Comparison of ENCODE assay signal across 8 mouse cellular contexts in genomic region chr2:136679280-136680221, GRCm38 (mm10). TPM values are rescaled to one million over a fixed set of nuclear protein-coding genes. Genes with fewer than 3 reads are reported as not detected.
DNase-seq lines count a peak whose midpoint lies in the region; ATAC-seq and TF ChIP-seq lines count a peak whose summit lies in the region.

No protein-coding gene starts in this region.

- H3K9me3 ChIP-seq in hindbrain, embryonic 14.5 days (ENCODE audit: control insufficient read depth, low read length), result no peaks in the 10 kb centered on the region
- H3K9me3 ChIP-seq in lung, postnatal 0 days (ENCODE audit: low read length), result no peaks in the 10 kb centered on the region

- peaks cover 4% of the 10 kb centered on the region; the same call in 1 of the 2 replicates for H3K4me1 ChIP-seq in hindbrain, embryonic 14.5 days (replicated peaks; ENCODE audit: control insufficient read depth, insufficient read depth, low read length)
- no peaks in the 10 kb centered on the region for H3K4me1 ChIP-seq in lung, postnatal 0 days (ENCODE audit: insufficient read depth, low read depth, low read length)

- TF ChIP-seq EP300 in lung, postnatal 0 days (IDR thresholded peaks at IDR 0.05), result no peak

- peak overlapping the region; percentile 96 for H3K4me2 ChIP-seq in hindbrain, embryonic 14.5 days (replicated peaks)
- H3K4me2 ChIP-seq in lung, postnatal 0 days (replicated peaks; ENCODE audit: low read depth, low read length), result peak overlapping the region; percentile 92

- WGBS in hindbrain, embryonic 14.5 days, result 1% methylated on average over 24 of the region's 24 CpGs
- 2% methylated on average over 24 of the region's 24 CpGs for WGBS in lung, postnatal 0 days

- H3K27me3 ChIP-seq in hindbrain, embryonic 14.5 days (ENCODE audit: control insufficient read depth, insufficient read depth, low read length), result peaks cover 3% of the 10 kb centered on the region; the same call in 1 of the 2 replicates
- H3K27me3 ChIP-seq in lung, postnatal 0 days (replicated peaks; ENCODE audit: insufficient read depth, low read length), result no peaks in the 10 kb centered on the region

- no peaks in the 10 kb centered on the region for H3K36me3 ChIP-seq in hindbrain, embryonic 14.5 days (replicated peaks; ENCODE audit: control insufficient read depth, insufficient read depth)
- H3K36me3 ChIP-seq in lung, postnatal 0 days (ENCODE audit: insufficient read depth, low read length), result no peaks in the 10 kb centered on the region

- TF ChIP-seq CTCF in lung, postnatal 0 days (IDR thresholded peaks at IDR 0.05), result no peak

- H3K9ac ChIP-seq in hindbrain, embryonic 14.5 days, result peak overlapping the region; percentile 76
- peak overlapping the region; percentile 64 for H3K9ac ChIP-seq in lung, postnatal 0 days (replicated peaks; ENCODE audit: low read depth)

- H3K4me3 ChIP-seq in hindbrain, embryonic 14.5 days (replicated peaks; ENCODE audit: low read length), result peak overlapping the region; percentile 46
- H3K4me3 ChIP-seq in lung, postnatal 0 days (ENCODE audit: low read depth, low read length), result peak overlapping the region; percentile 52

- ATAC-seq in hindbrain, embryonic 14.5 days (ENCODE audit: low FRiP score), result peak; percentile 80
- peak; percentile 92 for ATAC-seq in lung, postnatal 0 days
- no peak for ATAC-seq in monocyte, adult 5-6 weeks (replicated peaks; ENCODE audit: insufficient number of reproducible peaks, low FRiP score, low TSS enrichment, poor library complexity, severe bottlenecking)

- H3K27ac ChIP-seq in hindbrain, embryonic 14.5 days, result peak overlapping the region; percentile 67; the same call in 1 of the 2 replicates
- H3K27ac ChIP-seq in lung, postnatal 0 days (ENCODE audit: low read length), result peak overlapping the region; percentile 76

- peak; percentile 90 for DNase-seq in ZHBTc4 (ENCODE audit: low read depth, low spot score)
- peak; percentile 36 to 47 for DNase-seq in cerebellum, postnatal 4 days (ENCODE audit: low spot score in 2 of 2)
- DNase-seq in gastrocnemius, adult 18-20 months (ENCODE audit: low spot score), result peak; percentile 79
- peak; percentile 52 for DNase-seq in hindbrain, embryonic 14.5 days (ENCODE audit: low spot score)
- DNase-seq in layer of hippocampus, postnatal 25 days (ENCODE audit: extremely low spot score in 1 of 2, low spot score in 1 of 2), result peak; percentile 54 to 55
- peak; percentile 96 for DNase-seq in lung, postnatal 0 days (ENCODE audit: low spot score)
- peak; percentile 45 for DNase-seq in retina, postnatal 7 days (ENCODE audit: low read depth, low spot score)

RNA-seq across cellular contexts. Expression of gene Snap25, which starts 33.7 kb away (rescaled TPM):
- not detected for total RNA-seq in gastrocnemius, adult 18-20 months (2021)
- 266 and 270 TPM in 2 replicates for polyA plus RNA-seq in hindbrain, embryonic 14.5 days (2014; fragmentation: Nextera tagmentation; extraction: Ambion mirVana)
- total RNA-seq in layer of hippocampus, postnatal 25 days (2021), result 1,000 to 10,000 TPM; 1,881 to 1,910 TPM
- polyA plus RNA-seq in lung, postnatal 0 days (2015; fragmentation: Nextera tagmentation; extraction: Ambion mirVana), result 0.24 and 0.69 TPM in 2 replicates
- not detected in 3 replicates for total RNA-seq in monocyte, adult 5-6 weeks (2017)

Comparison
In these comparisons a context has a peak if more than half of its experiments do, and no peak if none do; other contexts are left out.
1. DNase-seq: peak in every context shown above with its lines; median percentile 96 in lung, postnatal 0 days; 90 in ZHBTc4; 79 in gastrocnemius, adult 18-20 months; 54 in layer of hippocampus, postnatal 25 days; 52 in hindbrain, embryonic 14.5 days; 45 in retina, postnatal 7 days; 42 in cerebellum, postnatal 4 days.
2. RNA of gene Snap25, which starts 33.7 kb away (total RNA-seq): 1,881 to 1,910 TPM in layer of hippocampus, postnatal 25 days; not detected in gastrocnemius, adult 18-20 months and not detected in monocyte, adult 5-6 weeks; every median in the first group is over 1,000 times any median in the second.